Mouse (Mus musculus) cerebellum, postnatal 10 days (tissue): ENCODE measurements around the gene Phyhd1.

Source experiments
- DNase-seq, 2 experiments: peaks; one replicate each; pipeline ENCODE4 v3.0.0; 2021; ENCODE audit warnings: mixed read lengths in 2 of 2

Phyhd1 gene

GRCm38 (mm10) chr2:30265767-30266253 is at the start of gene Phyhd1:
Gene Phyhd1, plus strand, starts transcription at chr2:30266203.
- peak; percentile 76 to 78 for DNase-seq

- no peak for DNase-seq
Observed at GRCm38 (mm10) chr2:30216293-30216692, 49.7 kb upstream of the Phyhd1 start.

GRCm38 (mm10) chr2:30235593-30235992 is 30.4 kb upstream of the Phyhd1 start:
- no peak for DNase-seq

GRCm38 (mm10) chr2:30236426-30237198 is 29.4 kb upstream of the Phyhd1 start:
- no peak for DNase-seq

GRCm38 (mm10) chr2:30237199-30237880 is 28.7 kb upstream of the Phyhd1 start, which contains the start of gene Lrrc8a:
Gene Lrrc8a, plus strand, starts transcription at chr2:30237715.
- peak; percentile 100 for DNase-seq

GRCm38 (mm10) chr2:30237881-30238280 is 28.1 kb upstream of the Phyhd1 start:
- DNase-seq: peak in 1 of 2 experiments; percentile 77

- DNase-seq: no peak
Observed at GRCm38 (mm10) chr2:30238906-30239465, 27.0 kb upstream of the Phyhd1 start.

GRCm38 (mm10) chr2:30239777-30240176 is 26.2 kb upstream of the Phyhd1 start:
- DNase-seq: no peak

- no peak for DNase-seq
Observed at GRCm38 (mm10) chr2:30240267-30240666, 25.7 kb upstream of the Phyhd1 start, which contains the start of gene Gm28035. Gene Gm28035, plus strand, starts transcription at chr2:30240567.

GRCm38 (mm10) chr2:30242509-30242908 is 23.5 kb upstream of the Phyhd1 start:
- DNase-seq: peak; percentile 52 to 65

- DNase-seq: no peak
Observed at GRCm38 (mm10) chr2:30243391-30243790, 22.6 kb upstream of the Phyhd1 start.

GRCm38 (mm10) chr2:30244595-30245178 is 21.3 kb upstream of the Phyhd1 start:
- no peak for DNase-seq

GRCm38 (mm10) chr2:30247036-30247435 is 19.0 kb upstream of the Phyhd1 start:
- no peak for DNase-seq

GRCm38 (mm10) chr2:30247681-30248080 is 18.3 kb upstream of the Phyhd1 start:
- DNase-seq: no peak

GRCm38 (mm10) chr2:30249182-30249581 is 16.8 kb upstream of the Phyhd1 start:
- DNase-seq: no peak

GRCm38 (mm10) chr2:30250166-30251128 is 15.6 kb upstream of the Phyhd1 start:
- DNase-seq: peak; percentile 72 to 73

GRCm38 (mm10) chr2:30251417-30252104 is 14.4 kb upstream of the Phyhd1 start:
- DNase-seq: peak; percentile 57 to 67

GRCm38 (mm10) chr2:30252521-30252920 is 13.5 kb upstream of the Phyhd1 start:
- DNase-seq: peak in 1 of 2 experiments; percentile 39

- DNase-seq: no peak
Observed at GRCm38 (mm10) chr2:30253809-30254208, 12.2 kb upstream of the Phyhd1 start.

- no peak for DNase-seq
Observed at GRCm38 (mm10) chr2:30255631-30256395, 10.2 kb upstream of the Phyhd1 start.
